Mouse (Mus musculus): Measurements from ENCODE around the gene Commd4. TPM values are rescaled to one million over a fixed set of nuclear protein-coding genes. Genes with fewer than 3 reads are reported as not detected.
A peak's percentile ranks its signal among the peaks of the same experiment; 100 is the strongest.

The Commd4 gene
- polyA plus RNA-seq, 1 experiment from 2014 or later = 106 TPM

GRCm38 (mm10) chr9:57146451-57147066 is 11.6 kb downstream of the Commd4 start:
- H3K27ac ChIP-seq (ENCODE audit: low read length) = no peak overlapping the region
- no peaks in the 10 kb centered on the region for H3K27me3 ChIP-seq (replicated peaks; ENCODE audit: insufficient read depth, low read length)
- peaks cover 8% of the 10 kb centered on the region; the same call in 1 of the 2 replicates for H3K4me1 ChIP-seq (ENCODE audit: insufficient read depth, low read depth, low read length)
- 84% methylated on average over 17 of the region's 17 CpGs for WGBS
- H3K9ac ChIP-seq (replicated peaks; ENCODE audit: low read depth) = no peak overlapping the region
- H3K4me2 ChIP-seq (replicated peaks; ENCODE audit: low read depth, low read length) = no peak overlapping the region
- DNase-seq (ENCODE audit: low spot score) (no peak), ATAC-seq (no peak)
- no peak overlapping the region for H3K4me3 ChIP-seq (ENCODE audit: low read depth, low read length)
- TF ChIP-seq CTCF (IDR thresholded peaks at IDR 0.05) (no peak), EP300 (IDR thresholded peaks at IDR 0.05) (no peak)
- H3K36me3 ChIP-seq (ENCODE audit: insufficient read depth, low read length) = no peaks in the 10 kb centered on the region
- H3K9me3 ChIP-seq (ENCODE audit: low read length) = no peaks in the 10 kb centered on the region

- H3K27me3 ChIP-seq (replicated peaks; ENCODE audit: insufficient read depth, low read length) = no peaks in the 10 kb centered on the region
- no peaks in the 10 kb centered on the region for H3K9me3 ChIP-seq (ENCODE audit: low read length)
- ATAC-seq = no peak
- H3K27ac ChIP-seq (ENCODE audit: low read length) = no peak overlapping the region
- no peak overlapping the region for H3K9ac ChIP-seq (replicated peaks; ENCODE audit: low read depth)
- H3K4me2 ChIP-seq (replicated peaks; ENCODE audit: low read depth, low read length) = no peak overlapping the region
- H3K4me1 ChIP-seq (ENCODE audit: insufficient read depth, low read depth, low read length) = peaks cover 8% of the 10 kb centered on the region; the same call in 1 of the 2 replicates
- no peaks in the 10 kb centered on the region for H3K36me3 ChIP-seq (ENCODE audit: insufficient read depth, low read length)
- TF ChIP-seq EP300 (IDR thresholded peaks at IDR 0.05) (no peak), CTCF (IDR thresholded peaks at IDR 0.05) (no peak)
- no peak for DNase-seq (ENCODE audit: low spot score)
- 84% methylated on average over 8 of the region's 8 CpGs for WGBS
- H3K4me3 ChIP-seq (ENCODE audit: low read depth, low read length) = no peak overlapping the region
Observed at GRCm38 (mm10) chr9:57144830-57145229, 13.3 kb downstream of the Commd4 start.

GRCm38 (mm10) chr9:57143212-57143611 is 14.9 kb downstream of the Commd4 start:
- ATAC-seq = no peak
- DNase-seq (ENCODE audit: low spot score) = no peak
- H3K36me3 ChIP-seq (ENCODE audit: insufficient read depth, low read length) = no peaks in the 10 kb centered on the region
- peaks cover 8% of the 10 kb centered on the region; the same call in 1 of the 2 replicates for H3K4me1 ChIP-seq (ENCODE audit: insufficient read depth, low read depth, low read length)
- no peaks in the 10 kb centered on the region for H3K27me3 ChIP-seq (replicated peaks; ENCODE audit: insufficient read depth, low read length)
- H3K9ac ChIP-seq (replicated peaks; ENCODE audit: low read depth) = no peak overlapping the region
- 84% methylated on average over 11 of the region's 11 CpGs for WGBS
- H3K9me3 ChIP-seq (ENCODE audit: low read length) = no peaks in the 10 kb centered on the region
- H3K4me2 ChIP-seq (replicated peaks; ENCODE audit: low read depth, low read length) = no peak overlapping the region
- H3K4me3 ChIP-seq (ENCODE audit: low read depth, low read length) = no peak overlapping the region
- TF ChIP-seq EP300 (IDR thresholded peaks at IDR 0.05) = no peak
- TF ChIP-seq CTCF (IDR thresholded peaks at IDR 0.05) = no peak
- no peak overlapping the region for H3K27ac ChIP-seq (ENCODE audit: low read length)

- H3K27ac ChIP-seq (ENCODE audit: low read length) = no peak overlapping the region
- H3K4me2 ChIP-seq (replicated peaks; ENCODE audit: low read depth, low read length) = no peak overlapping the region
- ATAC-seq = no peak
- no peaks in the 10 kb centered on the region for H3K27me3 ChIP-seq (replicated peaks; ENCODE audit: insufficient read depth, low read length)
- H3K9ac ChIP-seq (replicated peaks; ENCODE audit: low read depth) = no peak overlapping the region
- no peak for TF ChIP-seq EP300 (IDR thresholded peaks at IDR 0.05)
- no peak for TF ChIP-seq CTCF (IDR thresholded peaks at IDR 0.05)
- peaks cover 4% of the 10 kb centered on the region; the same call in 1 of the 2 replicates for H3K36me3 ChIP-seq (ENCODE audit: insufficient read depth, low read length)
- 87% methylated on average over 17 of the region's 17 CpGs for WGBS
- H3K4me3 ChIP-seq (ENCODE audit: low read depth, low read length) = no peak overlapping the region
- no peaks in the 10 kb centered on the region for H3K4me1 ChIP-seq (ENCODE audit: insufficient read depth, low read depth, low read length)
- H3K9me3 ChIP-seq (ENCODE audit: low read length) = no peaks in the 10 kb centered on the region
- DNase-seq (ENCODE audit: low spot score) = no peak
Observed at GRCm38 (mm10) chr9:57141417-57142353, 16.4 kb downstream of the Commd4 start.

GRCm38 (mm10) chr9:57139571-57139970 is 18.6 kb downstream of the Commd4 start:
- no peak overlapping the region for H3K9ac ChIP-seq (replicated peaks; ENCODE audit: low read depth)
- H3K4me3 ChIP-seq (ENCODE audit: low read depth, low read length) = no peak overlapping the region
- H3K36me3 ChIP-seq (ENCODE audit: insufficient read depth, low read length) = peaks cover 14% of the 10 kb centered on the region; the same call in 1 of the 2 replicates
- DNase-seq (ENCODE audit: low spot score) = no peak
- no peak overlapping the region for H3K27ac ChIP-seq (ENCODE audit: low read length)
- 0 out of 2 replicates have a peak, but pooled peaks have one; percentile 6 for ATAC-seq
- H3K9me3 ChIP-seq (ENCODE audit: low read length) = no peaks in the 10 kb centered on the region
- H3K4me2 ChIP-seq (replicated peaks; ENCODE audit: low read depth, low read length) = no peak overlapping the region
- 91% methylated on average over 5 of the region's 5 CpGs for WGBS
- H3K4me1 ChIP-seq (ENCODE audit: insufficient read depth, low read depth, low read length) = no peaks in the 10 kb centered on the region
- H3K27me3 ChIP-seq (replicated peaks; ENCODE audit: insufficient read depth, low read length) = no peaks in the 10 kb centered on the region
- TF ChIP-seq EP300 (IDR thresholded peaks at IDR 0.05) (no peak), CTCF (IDR thresholded peaks at IDR 0.05) (no peak)

- Histone ChIP-seq H3K4me3 (ENCODE audit: low read depth, low read length) (no peak overlapping the region), H3K9ac (replicated peaks; ENCODE audit: low read depth) (no peak overlapping the region), H3K27ac (ENCODE audit: low read length) (no peak overlapping the region), H3K36me3 (ENCODE audit: insufficient read depth, low read length) (peaks cover 14% of the 10 kb centered on the region; the same call in 1 of the 2 replicates), H3K9me3 (ENCODE audit: low read length) (no peaks in the 10 kb centered on the region), H3K27me3 (replicated peaks; ENCODE audit: insufficient read depth, low read length) (no peaks in the 10 kb centered on the region), H3K4me1 (ENCODE audit: insufficient read depth, low read depth, low read length) (no peaks in the 10 kb centered on the region), H3K4me2 (replicated peaks; ENCODE audit: low read depth, low read length) (no peak overlapping the region)
- no peak for DNase-seq (ENCODE audit: low spot score)
- no peak for ATAC-seq
- 86% methylated on average over 9 of the region's 9 CpGs for WGBS
- TF ChIP-seq EP300 (IDR thresholded peaks at IDR 0.05) (no peak), CTCF (IDR thresholded peaks at IDR 0.05) (no peak)
Observed at GRCm38 (mm10) chr9:57139110-57139509, 19.0 kb downstream of the Commd4 start.

Data from lung, postnatal 0 days (tissue).